Mouse (Mus musculus) naive thymus-derived CD4-positive, alpha-beta T cell, adult 2 months (primary cell): Measurements from ENCODE around the gene Tnfaip8l1.

Source experiments
- DNase-seq: peaks from one replicate; pipeline ENCODE4 v3.0.0-alpha.2; 2011; ENCODE audit warnings: low read depth

Tnfaip8l1 gene

GRCm38 (mm10) chr17:56162231-56162774 lies at the start of gene Tnfaip8l1:
Tnfaip8l1 (plus strand) TSS chr17:56162477.
- DNase-seq, result peak; percentile 91

GRCm38 (mm10) chr17:56112743-56113142 lies 49.5 kb upstream of the Tnfaip8l1 start:
- DNase-seq, result no peak

GRCm38 (mm10) chr17:56116193-56116592 lies 46.1 kb upstream of the Tnfaip8l1 start:
- DNase-seq, result no peak

GRCm38 (mm10) chr17:56117251-56117710 lies 45.0 kb upstream of the Tnfaip8l1 start, which contains the start of gene Plin5:
Plin5 (minus strand) TSS chr17:56117596.
- no peak for DNase-seq

GRCm38 (mm10) chr17:56119431-56119830 lies 42.8 kb upstream of the Tnfaip8l1 start:
- no peak for DNase-seq

- no peak for DNase-seq
Measured at GRCm38 (mm10) chr17:56119981-56120880, 42.0 kb upstream of the Tnfaip8l1 start.

GRCm38 (mm10) chr17:56121826-56122225 lies 40.5 kb upstream of the Tnfaip8l1 start, which contains the start of gene Lrg1:
Lrg1 (minus strand) TSS chr17:56122001.
- DNase-seq, result no peak

GRCm38 (mm10) chr17:56123161-56123560 lies 39.1 kb upstream of the Tnfaip8l1 start:
- DNase-seq, result no peak

- DNase-seq, result no peak
Measured at GRCm38 (mm10) chr17:56123681-56124340, 38.5 kb upstream of the Tnfaip8l1 start.

GRCm38 (mm10) chr17:56124377-56125275 lies 37.7 kb upstream of the Tnfaip8l1 start:
- peak; percentile 77 for DNase-seq

GRCm38 (mm10) chr17:56125276-56125630 lies 37.0 kb upstream of the Tnfaip8l1 start:
- DNase-seq, result no peak

- no peak for DNase-seq
Measured at GRCm38 (mm10) chr17:56126175-56126574, 36.1 kb upstream of the Tnfaip8l1 start.

GRCm38 (mm10) chr17:56128246-56128645 lies 34.0 kb upstream of the Tnfaip8l1 start:
- no peak for DNase-seq

GRCm38 (mm10) chr17:56131136-56131535 lies 31.1 kb upstream of the Tnfaip8l1 start:
- no peak for DNase-seq

GRCm38 (mm10) chr17:56131814-56132213 lies 30.5 kb upstream of the Tnfaip8l1 start:
- peak; percentile 86 for DNase-seq

- peak; percentile 88 for DNase-seq
Measured at GRCm38 (mm10) chr17:56132661-56133060, 29.6 kb upstream of the Tnfaip8l1 start.

- peak; percentile 26 for DNase-seq
Measured at GRCm38 (mm10) chr17:56133457-56134363, 28.6 kb upstream of the Tnfaip8l1 start.

GRCm38 (mm10) chr17:56134463-56134971 lies 27.8 kb upstream of the Tnfaip8l1 start:
- DNase-seq, result peak; percentile 87

GRCm38 (mm10) chr17:56136558-56136957 lies 25.7 kb upstream of the Tnfaip8l1 start:
- DNase-seq, result no peak
